Mouse (Mus musculus) spleen, adult 2 months (tissue): ENCODE measurements at regions not wholly inside any gene's neighbourhood (a gene's known extent, or its start where the extent isn't known, plus 50 kb on each side); places are given as distances from the start of the nearest gene placed in this dataset.
A peak's percentile ranks its signal among the peaks of the same experiment; 100 is the strongest.

Experiments
- CTCF ChIP-seq: fragments of 200-500 bp; IDR thresholded peaks from 2 replicates; pipeline ENCODE4 v1.5.1; 2011; ENCODE audit warnings: mild to moderate bottlenecking, inconsistent platforms; ENCODE audit not compliant: insufficient read depth, insufficient read length, insufficient replicate concordance; ENCODE audit errors: extremely low read depth
- POLR2A ChIP-seq: fragments of 200-500 bp; IDR thresholded peaks from 2 replicates; pipeline ENCODE4 v1.6.1; 2011; ENCODE audit warnings: low read depth, low read length, inconsistent platforms

GRCm38 (mm10) chr12:77811276-77811675 is 382.8 kb upstream of the Gm6657 start:
- TF ChIP-seq POLR2A (no peak), CTCF (peak; percentile 23; the same call in 1 of the 2 replicates)
